Mouse (Mus musculus): ENCODE measurements around the gene Vmn1r199. TPM values are rescaled to one million over a fixed set of nuclear protein-coding genes. Genes with fewer than 3 reads are reported as not detected.
"Not testable (repeated sequence)": the region's sequence is repeated elsewhere in the genome, so short reads cannot be mapped to it uniquely, and the experiment has no call there.

The Vmn1r199 gene
- total RNA-seq (2021), result not detected
- long read RNA-seq, experiment 1, result 0 reads
- long read RNA-seq, experiment 2, result 0 reads

DNA sequence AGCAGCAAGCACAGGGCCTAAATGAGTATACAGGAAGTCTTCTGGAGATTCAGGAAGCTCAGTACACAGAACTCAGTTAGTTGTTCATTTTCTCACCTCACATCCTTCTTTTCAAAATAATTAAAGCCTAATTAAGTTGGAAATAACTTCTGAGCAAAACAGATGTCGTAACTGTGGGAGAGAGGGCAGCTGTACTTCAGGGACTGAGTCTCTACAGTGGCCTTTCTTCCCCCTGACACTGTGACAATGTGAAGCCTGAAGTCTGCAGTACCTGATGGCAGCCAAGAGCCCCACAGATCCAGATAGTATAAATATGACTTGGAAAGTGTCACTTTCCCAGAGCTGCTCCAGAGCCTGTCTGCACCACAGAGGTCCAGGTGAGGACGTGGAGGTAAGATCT, at the start of gene Vmn1r199:
Gene Vmn1r199, plus strand, starts transcription at position 301 of the 400 bp plus-strand sequence.
- DNase-seq (ENCODE audit: low spot score), result no peak

DNA sequence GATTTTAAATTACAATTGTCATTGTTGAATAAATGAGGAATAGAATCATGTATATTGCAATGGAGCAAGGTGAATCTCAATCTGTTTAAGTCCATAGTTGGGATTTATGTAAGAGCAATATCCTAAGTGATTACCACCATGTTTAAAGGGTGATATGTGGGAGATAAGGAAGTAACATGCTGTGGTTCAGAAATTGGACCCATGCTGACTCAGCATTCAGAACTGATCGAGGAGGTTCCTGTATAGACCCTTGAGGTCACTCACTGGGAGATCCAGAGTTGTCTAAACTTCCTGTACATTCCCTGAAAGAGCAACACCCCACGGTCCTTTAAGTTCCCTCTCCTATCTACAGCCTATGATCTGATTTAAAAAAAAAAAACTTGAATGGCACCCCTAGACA, 46.3 kb upstream of the Vmn1r199 start:
- no peak for DNase-seq (ENCODE audit: low spot score)

DNA sequence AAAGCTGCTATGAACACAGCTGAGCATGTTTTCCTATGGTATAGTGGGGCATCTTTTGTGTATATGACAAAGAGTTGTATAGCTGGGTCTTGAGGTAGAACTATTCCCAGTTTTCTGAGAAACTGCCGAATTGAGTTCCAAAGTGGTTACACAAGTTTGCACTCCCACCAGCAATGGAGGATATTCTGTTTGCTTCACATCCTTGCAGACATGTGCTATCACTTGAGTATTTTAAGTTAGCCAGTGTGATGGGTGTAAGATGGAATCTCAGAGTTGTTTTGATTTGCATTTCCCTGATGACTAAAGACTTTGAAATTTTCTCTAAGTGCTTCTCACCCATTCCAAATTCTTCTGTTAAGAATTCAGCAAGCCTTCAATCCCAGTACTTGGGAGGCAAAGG, 44.1 kb upstream of the Vmn1r199 start:
- no peak for DNase-seq (ENCODE audit: low spot score)

DNA sequence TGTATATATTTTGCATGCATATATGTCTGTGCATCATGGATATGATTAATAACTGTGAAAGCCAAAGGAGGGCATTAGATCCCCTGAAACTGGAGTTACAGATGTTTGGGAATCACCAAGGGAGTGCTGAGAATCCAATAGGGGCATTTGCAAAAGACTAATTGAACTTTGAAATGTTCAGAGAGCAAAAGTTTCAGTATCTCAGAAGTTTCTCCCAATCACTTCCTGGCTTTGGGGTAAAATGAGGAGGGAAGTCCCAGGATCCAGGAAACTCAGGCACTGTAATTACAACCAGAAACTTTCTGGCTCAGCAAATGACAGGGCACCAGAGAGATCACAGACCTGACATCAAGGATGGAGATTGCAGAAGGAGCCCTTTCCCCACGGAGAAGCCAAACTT, 29.6 kb upstream of the Vmn1r199 start, which contains the start of gene Vmn1r198:
Gene Vmn1r198, plus strand, starts transcription at position 301 of the 400 bp plus-strand sequence.
- DNase-seq (ENCODE audit: low spot score), result no peak

DNA sequence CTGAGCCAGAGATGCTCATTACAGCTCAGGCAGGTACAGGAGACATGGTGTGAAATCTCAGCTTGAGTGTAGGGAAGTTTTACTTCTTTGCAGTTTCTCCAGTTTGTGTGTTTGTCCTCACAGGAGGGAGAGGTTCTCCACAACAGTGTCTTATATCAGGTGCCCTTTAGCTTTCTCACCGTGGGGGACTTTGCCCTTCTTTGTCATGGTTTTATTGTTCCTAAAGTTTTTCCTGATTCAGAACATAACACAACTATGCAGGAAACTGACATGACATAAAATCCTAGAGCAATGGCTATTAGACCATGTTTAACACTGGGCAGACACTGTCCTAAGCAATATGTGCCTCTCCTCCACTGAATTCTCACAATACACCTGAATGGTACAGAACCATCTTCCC, 28.8 kb upstream of the Vmn1r199 start:
- no peak for DNase-seq (ENCODE audit: low spot score)

DNA sequence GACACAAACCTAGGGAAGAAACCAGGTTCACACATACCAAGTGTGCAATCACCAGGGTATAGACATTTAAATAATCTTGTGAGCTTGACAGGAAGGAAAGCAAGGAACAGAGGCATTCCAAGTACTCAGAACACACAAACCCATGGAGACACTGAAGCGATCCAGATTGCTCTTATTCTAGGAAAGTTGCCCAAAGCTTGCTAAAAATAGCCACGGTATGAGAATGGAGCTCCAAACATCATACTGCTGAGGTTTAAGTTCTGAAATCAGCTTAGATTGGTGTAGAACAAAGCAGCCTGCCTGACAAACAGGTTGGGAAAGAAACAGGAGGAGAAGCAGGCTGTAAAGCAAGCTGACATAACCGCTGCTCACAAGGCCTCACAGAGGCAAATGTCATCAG, 1.5 kb downstream of the Vmn1r199 start:
- DNase-seq (ENCODE audit: low spot score), result not testable (repeated sequence)

DNA sequence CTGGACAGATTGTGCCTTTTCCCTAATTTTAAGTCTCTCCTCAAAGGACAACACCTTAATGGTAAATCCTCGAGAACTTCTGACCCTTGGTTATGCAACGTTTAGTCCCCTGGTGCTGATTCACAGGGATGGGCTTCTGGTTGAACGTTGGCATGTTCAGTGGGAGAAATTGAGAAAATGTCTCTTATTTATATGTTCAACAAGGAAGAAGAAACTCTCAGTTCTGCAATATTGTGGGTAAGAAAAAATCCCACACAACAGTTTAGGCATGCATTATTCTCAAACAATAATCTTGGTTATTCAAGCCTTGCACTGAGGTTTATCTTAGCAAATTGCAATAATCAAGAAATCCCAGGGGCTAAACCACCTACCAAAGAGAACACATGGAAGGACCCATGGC, 3.8 kb downstream of the Vmn1r199 start:
- DNase-seq (ENCODE audit: low spot score), result no peak

DNA sequence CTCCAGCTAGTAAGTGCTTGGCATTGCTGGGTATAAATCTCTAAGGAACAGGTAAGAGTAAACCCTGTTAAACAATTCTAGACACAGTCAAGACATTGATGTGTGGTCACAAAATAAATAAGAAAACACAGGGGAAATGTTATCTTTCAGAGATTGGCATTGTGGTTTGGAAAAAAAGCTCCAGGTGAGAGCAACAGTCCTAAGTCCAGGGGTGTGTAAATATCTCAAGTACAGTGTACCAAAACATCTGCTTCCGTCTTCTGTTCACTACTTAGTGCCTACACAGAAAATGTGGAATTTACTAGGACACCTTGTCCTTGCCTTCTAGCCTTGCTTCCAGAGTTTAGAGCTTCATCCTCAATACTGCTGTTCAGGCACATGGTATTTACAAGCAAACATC, 7.4 kb downstream of the Vmn1r199 start:
- DNase-seq (ENCODE audit: low spot score), result no peak

DNA sequence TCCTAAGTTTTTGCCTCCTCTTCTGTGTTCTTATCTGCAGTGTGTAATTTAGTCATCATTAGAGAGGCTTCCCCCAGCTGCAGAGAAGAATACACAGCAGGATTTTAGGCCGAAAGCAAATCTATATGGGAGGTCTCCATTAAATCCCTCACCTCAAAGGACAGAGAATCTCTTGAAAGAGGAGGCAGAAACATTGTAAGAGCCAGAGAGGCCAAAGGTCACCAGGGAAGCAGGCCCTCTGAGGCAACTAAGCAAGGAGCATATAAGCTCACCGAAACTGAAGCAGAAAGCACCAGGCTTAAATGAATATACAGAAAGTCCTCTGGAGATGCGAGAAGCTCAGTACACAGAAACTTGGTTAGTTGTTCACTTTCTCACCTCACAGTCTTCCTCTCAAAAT, 10.5 kb downstream of the Vmn1r199 start, which contains the start of gene Vmn1r200:
Gene Vmn1r200, plus strand, starts transcription at position 301 of the 400 bp plus-strand sequence.
- DNase-seq (ENCODE audit: low spot score), result no peak

DNA sequence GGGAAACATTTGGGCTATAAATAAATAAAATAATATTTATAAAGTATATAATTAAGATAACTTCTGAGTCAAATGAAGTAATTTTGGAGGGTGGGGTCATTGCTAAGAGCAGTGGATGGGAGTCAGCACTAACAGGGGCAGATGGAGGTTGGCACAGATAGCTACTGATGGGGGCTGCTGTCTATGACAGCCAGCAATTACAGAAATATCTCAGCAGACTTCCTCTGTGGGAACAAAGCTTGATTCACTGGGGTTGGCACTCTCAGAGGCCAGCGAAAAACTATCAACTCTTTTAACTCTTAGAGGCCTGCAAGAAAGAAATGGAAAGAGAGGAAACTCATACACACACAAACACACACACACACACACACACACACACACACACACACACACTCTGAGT, 23.4 kb downstream of the Vmn1r199 start:
- DNase-seq (ENCODE audit: low spot score), result no peak

Other genes with a start within 250 kb of the Vmn1r199 start
- gene Vmn1r191, start 195.8 kb upstream of the Vmn1r199 start, total RNA-seq (2021), result not detected
- not detected for gene Vmn1r192, start 188.7 kb upstream of the Vmn1r199 start, total RNA-seq (2021)
- not detected for gene Vmn1r193, start 156.7 kb upstream of the Vmn1r199 start, total RNA-seq (2021)
- not detected for gene Vmn1r194, start 135.6 kb upstream of the Vmn1r199 start, total RNA-seq (2021)
- not detected for gene Vmn1r195, start 109.3 kb upstream of the Vmn1r199 start, total RNA-seq (2021)
- gene Vmn1r196, start 89.9 kb upstream of the Vmn1r199 start, total RNA-seq (2021), result not detected
- not detected for gene Vmn1r197, start 55.2 kb upstream of the Vmn1r199 start, total RNA-seq (2021)
- not detected for gene Vmn1r198, start 29.5 kb upstream of the Vmn1r199 start, total RNA-seq (2021)
- gene Vmn1r200, start 10.6 kb downstream of the Vmn1r199 start, total RNA-seq (2021), result not detected
- not detected for gene Vmn1r201, start 92.1 kb downstream of the Vmn1r199 start, total RNA-seq (2021)
- gene Vmn1r202, start 125.6 kb downstream of the Vmn1r199 start, total RNA-seq (2021), result not detected
- gene Vmn1r203, start 138.3 kb downstream of the Vmn1r199 start, total RNA-seq (2021), result not detected
- not detected for gene Vmn1r204, start 173.4 kb downstream of the Vmn1r199 start, total RNA-seq (2021)
- gene Vmn1r205, start 213.2 kb downstream of the Vmn1r199 start, total RNA-seq (2021), result not detected
- gene Vmn1r206, start 244.4 kb downstream of the Vmn1r199 start, total RNA-seq (2021), result not detected